13 mouse cellular contexts compared by ENCODE assay signal in genomic region chr11:112869571-112869970, GRCm38 (mm10).
DNase-seq lines count a peak whose midpoint lies in the region; ATAC-seq lines count a peak whose summit lies in the region.
"Had no signal": no experiment of that assay in that cellular context is flagged by ENCODE, and none has a peak within 500 bp of the region (broad histone marks: within the 10 kb centered on the region; RNA-seq: fewer than 3 reads in every experiment).

No protein-coding gene starts in this region.

- no peak for ATAC-seq in hindbrain, embryonic 12.5 days (ENCODE audit: low FRiP score)
- no peak for ATAC-seq in midbrain, embryonic 12.5 days (ENCODE audit: low FRiP score, low read depth)
- ATAC-seq in megakaryocyte-erythroid progenitor cell, adult 5-6 weeks (replicated peaks; ENCODE audit: low FRiP score, low TSS enrichment, poor library complexity, severe bottlenecking) = no peak
- ATAC-seq: CD4-positive, CD25-positive, alpha-beta regulatory T cell, adult 4 months; intestine, postnatal 0 days had no signal

- H3K4me3 ChIP-seq in hindbrain, embryonic 12.5 days = 0 out of 2 replicates have a peak overlapping the region, but pooled peaks have one; percentile 8
- no peak overlapping the region for H3K4me3 ChIP-seq in midbrain, embryonic 12.5 days
- H3K4me3 ChIP-seq: liver, embryonic 15.5 days had no signal

- peak; percentile 8 for DNase-seq in right cerebral cortex, adult 18-20 months
- DNase-seq in right cerebral cortex, postnatal 25 days = no peak
- no peak for DNase-seq in lung, postnatal 4 days
- no peak for DNase-seq in thymus, postnatal 0 days (ENCODE audit: low spot score)
- DNase-seq: cerebellum, adult 9-11 months; layer of hippocampus, postnatal 36 days had no signal

- peak overlapping the region; percentile 44 for H3K4me2 ChIP-seq in hindbrain, embryonic 12.5 days (replicated peaks)
- peak overlapping the region; percentile 38 for H3K4me2 ChIP-seq in midbrain, embryonic 12.5 days (replicated peaks)
- H3K4me2 ChIP-seq: liver, embryonic 15.5 days had no signal

- H3K4me1 ChIP-seq in hindbrain, embryonic 12.5 days = peaks cover 48% of the 10 kb centered on the region
- peaks cover 47% of the 10 kb centered on the region for H3K4me1 ChIP-seq in midbrain, embryonic 12.5 days
- H3K4me1 ChIP-seq: liver, embryonic 15.5 days had no signal

- H3K27ac ChIP-seq in hindbrain, embryonic 12.5 days = peak overlapping the region; percentile 89
- peak overlapping the region; percentile 92 for H3K27ac ChIP-seq in midbrain, embryonic 12.5 days (replicated peaks)
- H3K27ac ChIP-seq: heart, embryonic 13.5 days; liver, embryonic 15.5 days had no signal

- no peaks in the 10 kb centered on the region for H3K36me3 ChIP-seq in hindbrain, embryonic 12.5 days
- H3K36me3 ChIP-seq in midbrain, embryonic 12.5 days = no peaks in the 10 kb centered on the region
- H3K36me3 ChIP-seq: heart, embryonic 13.5 days; liver, embryonic 15.5 days had no signal

- WGBS in hindbrain, embryonic 12.5 days = 14% methylated on average over 5 of the region's 5 CpGs
- WGBS in midbrain, embryonic 12.5 days = 13% methylated on average over 5 of the region's 5 CpGs

- peaks cover 7% of the 10 kb centered on the region; the same call in 1 of the 2 replicates for H3K27me3 ChIP-seq in hindbrain, embryonic 12.5 days
- H3K27me3 ChIP-seq in midbrain, embryonic 12.5 days = peaks cover 4% of the 10 kb centered on the region; the same call in 1 of the 2 replicates

- H3K9me3 ChIP-seq in hindbrain, embryonic 12.5 days (replicated peaks) = no peaks in the 10 kb centered on the region
- H3K9me3 ChIP-seq in midbrain, embryonic 12.5 days = no peaks in the 10 kb centered on the region
- H3K9me3 ChIP-seq: heart, embryonic 13.5 days; liver, embryonic 15.5 days had no signal

- no peak overlapping the region for H3K9ac ChIP-seq in hindbrain, embryonic 12.5 days
- no peak overlapping the region for H3K9ac ChIP-seq in midbrain, embryonic 12.5 days (replicated peaks)
- H3K9ac ChIP-seq: liver, embryonic 15.5 days had no signal
